Mouse (Mus musculus): ENCODE data around the gene Lrrc74a.

- TF ChIP-seq CTCF (IDR thresholded peaks at IDR 0.05; ENCODE audit: low read depth) = no peak
- TF ChIP-seq EP300 (IDR thresholded peaks at IDR 0.05; ENCODE audit: low read depth) = no peak
These were observed 62.2 kb downstream of the Lrrc74a start for GRCm38 (mm10) chr12:86796351-86796750.
